Mouse (Mus musculus): ENCODE measurements around the gene Utp3. TPM values are rescaled to one million over a fixed set of nuclear protein-coding genes. Genes with fewer than 3 reads are reported as not detected.

Utp3 gene
- polyA plus RNA-seq, 1 experiment: 54.3 TPM

DNA sequence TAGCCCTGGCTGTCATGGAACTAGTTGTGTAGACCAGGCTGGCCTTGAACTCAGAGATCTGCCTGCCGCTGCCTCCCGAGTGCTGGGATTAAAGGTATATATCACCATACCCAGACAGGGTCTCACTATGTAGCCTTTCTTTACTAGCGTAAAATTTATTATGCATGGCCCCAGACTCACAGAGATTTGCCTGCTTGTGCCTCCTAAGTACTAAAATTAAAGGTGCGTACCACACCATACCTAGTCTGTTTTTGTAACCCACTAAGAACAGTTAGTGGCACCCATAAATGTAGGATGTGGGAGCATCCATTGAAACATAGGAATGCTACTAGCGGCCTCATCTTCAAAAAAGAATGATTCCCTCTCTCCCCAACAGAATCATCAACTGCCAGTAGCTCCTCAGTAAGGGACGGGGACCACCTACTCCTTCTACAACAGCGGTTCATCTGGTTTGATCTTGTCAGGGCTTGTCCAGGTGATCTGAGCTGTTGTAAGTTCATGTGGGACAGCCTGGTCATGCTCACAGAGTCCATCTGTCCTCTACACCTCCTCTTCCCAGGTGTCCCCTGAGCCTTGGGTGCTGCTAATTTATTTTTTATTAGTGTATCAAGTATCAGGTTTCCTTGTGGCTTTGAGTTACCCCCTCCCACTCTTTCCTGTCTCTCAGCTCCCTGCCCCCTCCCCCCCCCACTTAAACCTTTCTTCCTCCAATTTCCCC is 50.5 kb downstream of the Utp3 start:
- Histone ChIP-seq H3K9me3 (no peaks in the 10 kb centered on the region), H3K36me3 (replicated peaks; ENCODE audit: low read length) (no peaks in the 10 kb centered on the region), H3K27me3 (replicated peaks) (no peaks in the 10 kb centered on the region), H3K4me1 (peaks cover 13% of the 10 kb centered on the region), H3K4me3 (replicated peaks) (no peak overlapping the region)
- TF ChIP-seq GATA1 (IDR thresholded peaks at IDR 0.05; ENCODE audit: borderline replicate concordance, low read length) (no peak), FLI1 (IDR thresholded peaks at IDR 0.05; ENCODE audit: low read length) (no peak)

Other genes starting within 250 kb of the Utp3 start
- gene Prol1, start 237.2 kb upstream of the Utp3 start, polyA plus RNA-seq (2012; ENCODE audit: insufficient read depth, low replicate concordance): not detected in 2 replicates
- not detected in 2 replicates for gene Amtn, start 178.4 kb upstream of the Utp3 start, polyA plus RNA-seq (2012; ENCODE audit: insufficient read depth, low replicate concordance)
- gene Ambn, start 98.5 kb upstream of the Utp3 start, polyA plus RNA-seq (2012; ENCODE audit: insufficient read depth, low replicate concordance): not detected in 2 replicates
- gene Enam, start 66.5 kb upstream of the Utp3 start, polyA plus RNA-seq (2012; ENCODE audit: insufficient read depth, low replicate concordance): not detected in 2 replicates
- gene Jchain, start 26.6 kb upstream of the Utp3 start, polyA plus RNA-seq (2012; ENCODE audit: insufficient read depth, low replicate concordance): not detected in 2 replicates
- gene Rufy3, start 10.6 kb downstream of the Utp3 start, polyA plus RNA-seq (2012; ENCODE audit: insufficient read depth, low replicate concordance): 3.1 and 3.2 TPM in 2 replicates
- gene Grsf1, start 121.7 kb downstream of the Utp3 start, polyA plus RNA-seq (2012; ENCODE audit: insufficient read depth, low replicate concordance): 15.9 and 41.9 TPM in 2 replicates
- gene Mob1b, start 166.4 kb downstream of the Utp3 start, polyA plus RNA-seq (2012; ENCODE audit: insufficient read depth, low replicate concordance): 20.8 and 22.0 TPM in 2 replicates
- gene Dck, start 210.5 kb downstream of the Utp3 start, polyA plus RNA-seq (2012; ENCODE audit: insufficient read depth, low replicate concordance): 1.5 and 2.0 TPM in 2 replicates